Mouse (Mus musculus): ENCODE measurements at regions not wholly inside any gene's neighbourhood (a gene's known extent, or its start where the extent isn't known, plus 50 kb on each side); places are given as distances from the start of the nearest gene placed in this dataset.

DNA sequence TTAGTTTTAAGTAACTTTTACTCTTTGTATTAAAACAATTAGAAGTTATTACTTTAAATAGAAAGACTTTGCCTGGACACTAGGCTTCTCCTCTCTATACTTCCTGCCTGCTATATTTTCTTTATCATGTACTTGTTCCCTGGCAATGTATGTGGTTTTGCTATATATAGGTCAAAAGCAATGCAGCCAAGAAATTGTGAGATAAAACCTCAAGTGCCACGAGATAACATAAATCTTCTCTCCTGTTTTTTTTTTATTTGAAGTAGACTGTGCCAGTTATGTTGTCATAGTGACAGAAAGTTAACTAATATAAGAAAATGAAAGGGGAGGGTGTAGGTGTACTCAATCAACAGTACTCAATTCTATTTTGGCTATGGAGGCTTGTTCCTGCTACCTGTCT lies 258.4 kb downstream of the Dmrta1 start:
- no peak for ATAC-seq
- Histone ChIP-seq H3K4me3 (replicated peaks; ENCODE audit: low read length) (no peak overlapping the region), H3K9ac (replicated peaks; ENCODE audit: low read depth, low read length) (no peak overlapping the region), H3K9me3 (ENCODE audit: control insufficient read depth, low read length) (no peaks in the 10 kb centered on the region), H3K36me3 (ENCODE audit: control insufficient read depth, insufficient read depth) (no peaks in the 10 kb centered on the region), H3K27me3 (replicated peaks; ENCODE audit: control insufficient read depth, insufficient read depth, low read length) (no peaks in the 10 kb centered on the region), H3K27ac (ENCODE audit: low read length) (no peak overlapping the region), H3K4me2 (ENCODE audit: low read length) (no peak overlapping the region), H3K4me1 (replicated peaks; ENCODE audit: control insufficient read depth, insufficient read depth, low read length) (no peaks in the 10 kb centered on the region)
- WGBS, result 70% methylated on average over 1 of the region's 1 CpGs

DNA sequence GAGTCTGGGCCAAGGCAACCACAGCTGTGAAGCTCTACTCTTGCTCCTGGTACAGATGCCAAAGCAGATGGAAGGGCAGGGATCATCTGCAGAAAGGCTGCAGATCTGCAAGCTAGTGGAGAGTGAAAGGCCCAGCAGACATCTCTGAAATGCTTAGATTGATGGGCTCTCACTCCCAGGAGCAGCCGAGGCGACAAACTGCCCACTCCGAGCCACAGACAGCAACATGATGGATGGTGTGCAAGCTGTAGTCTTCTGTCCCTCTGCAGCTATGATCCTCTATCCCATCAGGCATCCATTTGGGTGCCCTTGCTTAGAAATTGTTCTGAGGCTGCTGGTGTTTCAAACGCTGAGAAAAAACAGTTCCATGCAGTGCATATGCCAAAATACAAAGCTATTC lies 262.1 kb downstream of the Dmrta1 start:
- Histone ChIP-seq H3K9ac (replicated peaks; ENCODE audit: low read depth, low read length) (no peak overlapping the region), H3K36me3 (ENCODE audit: control insufficient read depth, insufficient read depth) (no peaks in the 10 kb centered on the region), H3K4me1 (replicated peaks; ENCODE audit: control insufficient read depth, insufficient read depth, low read length) (no peaks in the 10 kb centered on the region), H3K4me3 (replicated peaks; ENCODE audit: low read length) (no peak overlapping the region), H3K4me2 (ENCODE audit: low read length) (no peak overlapping the region), H3K9me3 (ENCODE audit: control insufficient read depth, low read length) (no peaks in the 10 kb centered on the region), H3K27me3 (replicated peaks; ENCODE audit: control insufficient read depth, insufficient read depth, low read length) (no peaks in the 10 kb centered on the region), H3K27ac (ENCODE audit: low read length) (no peak overlapping the region)
- no peak for ATAC-seq
- 87% methylated on average over 4 of the region's 4 CpGs for WGBS

DNA sequence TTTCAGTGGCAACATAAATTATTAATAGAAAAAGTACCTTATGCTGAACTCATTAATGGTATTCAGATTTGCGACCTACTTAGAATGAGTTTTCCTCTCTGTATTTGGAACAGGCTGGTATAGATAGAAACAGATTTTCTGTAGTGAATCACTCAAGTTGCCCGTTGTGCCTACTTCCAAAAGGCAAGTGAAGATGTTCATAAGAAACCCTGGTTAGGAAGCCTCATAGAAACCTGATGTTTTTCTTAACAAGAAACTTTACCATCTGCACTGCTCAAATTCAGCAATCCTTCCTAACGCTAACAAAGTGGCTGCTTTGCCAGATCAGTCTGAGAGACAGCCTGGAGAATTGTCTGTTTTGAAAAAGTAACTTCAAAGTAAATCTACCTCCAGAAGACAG lies 242.5 kb upstream of the Zfp352 start:
- Histone ChIP-seq H3K4me2 (ENCODE audit: low read length) (no peak overlapping the region), H3K9ac (replicated peaks; ENCODE audit: low read depth, low read length) (no peak overlapping the region), H3K27ac (ENCODE audit: low read length) (no peak overlapping the region), H3K9me3 (ENCODE audit: control insufficient read depth, low read length) (no peaks in the 10 kb centered on the region), H3K27me3 (replicated peaks; ENCODE audit: control insufficient read depth, insufficient read depth, low read length) (no peaks in the 10 kb centered on the region), H3K4me3 (replicated peaks; ENCODE audit: low read length) (no peak overlapping the region), H3K4me1 (replicated peaks; ENCODE audit: control insufficient read depth, insufficient read depth, low read length) (no peaks in the 10 kb centered on the region), H3K36me3 (ENCODE audit: control insufficient read depth, insufficient read depth) (no peaks in the 10 kb centered on the region)
- 85% methylated on average over 3 of the region's 3 CpGs for WGBS
- ATAC-seq, result no peak

DNA sequence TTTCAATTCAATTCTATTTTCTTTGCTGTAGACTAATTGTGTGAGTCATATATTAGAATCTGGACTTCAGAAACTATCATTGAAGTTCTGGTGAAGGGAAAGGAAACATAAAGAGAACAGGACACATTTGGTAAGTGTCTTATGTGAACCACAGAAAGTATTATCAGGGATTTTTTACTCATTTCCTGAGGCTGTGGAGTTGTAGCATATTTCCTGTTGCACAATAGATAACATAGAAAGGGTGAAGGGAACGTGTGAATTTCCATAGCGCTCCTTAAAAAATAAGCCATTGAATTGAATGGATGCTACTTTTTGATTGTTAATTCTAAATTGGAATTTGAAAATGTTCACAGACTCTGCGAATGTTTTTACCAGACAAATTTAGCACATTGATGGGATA lies 215.2 kb upstream of the Zfp352 start:
- no peak overlapping the region for H3K9ac ChIP-seq (replicated peaks; ENCODE audit: low read depth, low read length)
- no peak overlapping the region for H3K4me2 ChIP-seq (ENCODE audit: low read length)
- no peak for ATAC-seq
- no peak overlapping the region for H3K4me3 ChIP-seq (replicated peaks; ENCODE audit: low read length)
- no peaks in the 10 kb centered on the region for H3K36me3 ChIP-seq (ENCODE audit: control insufficient read depth, insufficient read depth)
- no peak overlapping the region for H3K27ac ChIP-seq (ENCODE audit: low read length)
- H3K27me3 ChIP-seq (replicated peaks; ENCODE audit: control insufficient read depth, insufficient read depth, low read length), result no peaks in the 10 kb centered on the region
- H3K9me3 ChIP-seq (ENCODE audit: control insufficient read depth, low read length), result no peaks in the 10 kb centered on the region
- no peaks in the 10 kb centered on the region for H3K4me1 ChIP-seq (replicated peaks; ENCODE audit: control insufficient read depth, insufficient read depth, low read length)
- 90% methylated on average over 3 of the region's 3 CpGs for WGBS

DNA sequence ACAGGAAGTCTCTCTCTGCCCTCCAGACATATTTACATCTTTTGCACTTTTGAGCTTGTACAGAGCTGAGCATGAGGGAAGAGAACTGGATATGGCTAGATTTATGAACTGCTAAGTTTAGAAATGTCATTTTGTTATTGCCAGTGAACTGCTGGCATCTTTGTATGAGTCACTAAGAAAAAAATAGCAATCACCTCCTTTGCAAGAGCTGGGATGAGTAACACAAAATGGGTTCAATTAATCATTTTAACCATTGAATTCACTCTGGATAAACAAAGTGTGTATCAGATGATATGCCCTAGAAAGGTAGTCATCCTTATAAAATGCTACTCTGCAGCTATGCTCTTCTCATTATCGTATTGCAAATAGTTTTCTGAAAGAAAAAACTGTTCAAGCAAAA lies 214.7 kb upstream of the Zfp352 start:
- WGBS, result 93% methylated on average over 1 of the region's 1 CpGs
- Histone ChIP-seq H3K4me2 (ENCODE audit: low read length) (no peak overlapping the region), H3K9ac (replicated peaks; ENCODE audit: low read depth, low read length) (no peak overlapping the region), H3K4me3 (replicated peaks; ENCODE audit: low read length) (no peak overlapping the region), H3K27ac (ENCODE audit: low read length) (no peak overlapping the region), H3K27me3 (replicated peaks; ENCODE audit: control insufficient read depth, insufficient read depth, low read length) (no peaks in the 10 kb centered on the region), H3K9me3 (ENCODE audit: control insufficient read depth, low read length) (no peaks in the 10 kb centered on the region), H3K4me1 (replicated peaks; ENCODE audit: control insufficient read depth, insufficient read depth, low read length) (no peaks in the 10 kb centered on the region), H3K36me3 (ENCODE audit: control insufficient read depth, insufficient read depth) (no peaks in the 10 kb centered on the region)
- no peak for ATAC-seq

DNA sequence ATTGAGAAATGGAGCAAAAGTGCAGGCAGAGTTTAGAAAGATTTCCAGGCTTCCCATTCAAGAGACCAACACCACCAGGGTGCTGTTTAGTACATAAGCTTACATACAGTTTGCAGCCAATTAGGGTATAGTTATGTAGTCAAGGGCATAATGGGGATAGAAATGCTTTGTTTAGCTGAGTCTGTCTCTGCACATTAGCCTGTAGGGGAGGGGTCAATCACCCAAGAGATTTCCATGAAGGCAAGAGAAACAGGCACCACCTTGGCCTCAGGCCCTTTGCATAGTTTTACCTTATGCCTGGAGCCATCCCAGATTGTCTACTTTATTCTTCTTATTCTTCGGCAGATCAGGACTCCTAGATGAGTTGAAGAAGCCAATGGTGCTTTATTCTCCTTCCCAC lies 205.9 kb upstream of the Zfp352 start:
- no peak overlapping the region for H3K9ac ChIP-seq (replicated peaks; ENCODE audit: low read depth, low read length)
- no peaks in the 10 kb centered on the region for H3K36me3 ChIP-seq (ENCODE audit: control insufficient read depth, insufficient read depth)
- H3K4me1 ChIP-seq (replicated peaks; ENCODE audit: control insufficient read depth, insufficient read depth, low read length), result no peaks in the 10 kb centered on the region
- 60% methylated on average over 1 of the region's 1 CpGs for WGBS
- no peak for ATAC-seq
- no peak overlapping the region for H3K4me3 ChIP-seq (replicated peaks; ENCODE audit: low read length)
- no peak overlapping the region for H3K27ac ChIP-seq (ENCODE audit: low read length)
- H3K9me3 ChIP-seq (ENCODE audit: control insufficient read depth, low read length), result no peaks in the 10 kb centered on the region
- no peaks in the 10 kb centered on the region for H3K27me3 ChIP-seq (replicated peaks; ENCODE audit: control insufficient read depth, insufficient read depth, low read length)
- H3K4me2 ChIP-seq (ENCODE audit: low read length), result no peak overlapping the region

DNA sequence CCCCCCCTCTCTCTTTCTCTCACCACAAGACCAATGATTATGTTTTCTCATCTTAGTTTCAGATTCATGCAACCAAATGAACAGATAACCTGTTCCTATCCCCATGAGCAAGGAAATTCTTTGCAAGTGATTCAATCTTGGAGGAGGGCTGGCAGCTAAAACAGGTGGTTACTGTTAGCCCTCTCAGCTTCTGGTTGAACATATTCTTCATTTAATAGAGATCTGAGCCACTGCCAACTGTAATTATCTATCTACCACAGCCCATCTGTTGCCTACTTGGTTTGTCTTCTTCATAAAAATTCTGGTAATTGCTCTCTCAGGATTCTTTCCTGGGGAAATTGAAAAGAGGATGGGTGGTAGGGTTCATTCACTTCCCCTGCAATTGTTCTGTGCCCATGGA lies 204.4 kb upstream of the Zfp352 start:
- no peaks in the 10 kb centered on the region for H3K4me1 ChIP-seq (replicated peaks; ENCODE audit: control insufficient read depth, insufficient read depth, low read length)
- no peak for ATAC-seq
- H3K9ac ChIP-seq (replicated peaks; ENCODE audit: low read depth, low read length), result no peak overlapping the region
- H3K27ac ChIP-seq (ENCODE audit: low read length), result no peak overlapping the region
- H3K9me3 ChIP-seq (ENCODE audit: control insufficient read depth, low read length), result no peaks in the 10 kb centered on the region
- no peak overlapping the region for H3K4me2 ChIP-seq (ENCODE audit: low read length)
- no peaks in the 10 kb centered on the region for H3K36me3 ChIP-seq (ENCODE audit: control insufficient read depth, insufficient read depth)
- H3K4me3 ChIP-seq (replicated peaks; ENCODE audit: low read length), result no peak overlapping the region
- no peaks in the 10 kb centered on the region for H3K27me3 ChIP-seq (replicated peaks; ENCODE audit: control insufficient read depth, insufficient read depth, low read length)
